Mouse (Mus musculus) MEL (cell line): ENCODE measurements around the gene Cep350. TPM values are rescaled to one million over a fixed set of nuclear protein-coding genes. Genes with fewer than 3 reads are reported as not detected.
A peak's percentile ranks its signal among the peaks of the same experiment; 100 is the strongest.

Experiments used
- DNase-seq: peaks from one replicate; pipeline ENCODE4 v3.0.0; 2011; ENCODE audit warnings: low read depth, low spot score
- H3K27ac ChIP-seq: 2 replicates; pipeline ENCODE4 v1.5.1; 2012; ENCODE audit warnings: low read depth, mild to moderate bottlenecking, control low read depth, low read length, moderate library complexity; ENCODE audit not compliant: control insufficient read depth
- H3K27me3 ChIP-seq, 2 experiments: fragments of 150-350 bp in 1 of 2; sonication (generic) in 1 of 2; 2 replicates each; pipeline ENCODE4 v1.6.1; 2012; ENCODE audit warnings: low read length in 2 of 2, mild to moderate bottlenecking in 2 of 2, improper control_type of control experiment in 1 of 2, moderate library complexity in 1 of 2; ENCODE audit not compliant: insufficient read depth in 2 of 2, control insufficient read depth in 1 of 2
- H3K36me3 ChIP-seq, 2 experiments: 2 replicates each; pipeline ENCODE4 v1.6.1; 2012 to 2014; ENCODE audit warnings: low read length in 2 of 2, improper control_type of control experiment in 1 of 2, inconsistent platforms in 1 of 2, mild to moderate bottlenecking in 1 of 2; ENCODE audit not compliant: insufficient read depth in 2 of 2, control insufficient read depth in 1 of 2
- H3K4me1 ChIP-seq, 2 experiments: fragments of 150-350 bp in 1 of 2; sonication (generic) in 1 of 2; 2 replicates each; pipeline ENCODE4 v1.6.1; 2012; ENCODE audit warnings: low read length in 2 of 2, improper control_type of control experiment in 1 of 2, mild to moderate bottlenecking in 1 of 2; ENCODE audit not compliant: insufficient read depth in 2 of 2, control insufficient read depth in 1 of 2
- H3K4me3 ChIP-seq, 2 experiments: fragments of 150-350 bp in 1 of 2; sonication (generic) in 1 of 2; 2 replicates each; pipeline ENCODE4 v1.5.1; 2012; ENCODE audit warnings: low read depth in 2 of 2, low read length in 2 of 2, mild to moderate bottlenecking in 2 of 2, moderate library complexity in 2 of 2, control low read depth in 1 of 2, improper control_type of control experiment in 1 of 2; ENCODE audit not compliant: control insufficient read depth in 1 of 2, insufficient read depth in 1 of 2
- H3K79me2 ChIP-seq: 2 replicates; pipeline ENCODE4 v1.6.1; 2012; ENCODE audit warnings: mild to moderate bottlenecking, low read length, moderate library complexity; ENCODE audit not compliant: control insufficient read depth, poor library complexity, insufficient read depth
- H3K9ac ChIP-seq: 2 replicates; pipeline ENCODE4 v1.6.1; 2012; ENCODE audit warnings: low read depth, mild to moderate bottlenecking, control low read depth, low read length, moderate library complexity; ENCODE audit not compliant: control insufficient read depth, poor library complexity, severe bottlenecking
- H3K9me3 ChIP-seq: fragments of 150-350 bp; sonication (generic); replicated peaks from 2 replicates; pipeline ENCODE4 v1.6.1; 2012; ENCODE audit warnings: mild to moderate bottlenecking, low read length, improper control_type of control experiment, moderate library complexity; ENCODE audit not compliant: insufficient read depth
- CHD1 ChIP-seq: IDR thresholded peaks from 2 replicates; pipeline ENCODE4 v1.6.1; 2012; ENCODE audit warnings: low read depth, mild to moderate bottlenecking, inconsistent platforms, low read length, improper control_type of control experiment
- CHD2 ChIP-seq: IDR thresholded peaks from 2 replicates; pipeline ENCODE4 v1.6.1; 2011; ENCODE audit warnings: low read length, improper control_type of control experiment
- CTCF ChIP-seq, 3 experiments: IDR thresholded peaks in 2 of 3; conservative IDR thresholded peaks in 1 of 3; 2 replicates each; pipeline ENCODE4 v1.5.1; 2011 to 2012; ENCODE audit warnings: low read length in 3 of 3, low read depth in 2 of 3, mild to moderate bottlenecking in 2 of 3, improper control_type of control experiment in 1 of 3, inconsistent platforms in 1 of 3, mixed read lengths in 1 of 3, moderate library complexity in 1 of 3; ENCODE audit not compliant: control insufficient read depth in 1 of 3, insufficient read depth in 1 of 3, poor library complexity in 1 of 3, severe bottlenecking in 1 of 3
- EP300 ChIP-seq, 2 experiments: IDR thresholded peaks; 2 replicates each; pipeline ENCODE4 v1.6.1; 2011; ENCODE audit warnings: improper control_type of control experiment in 2 of 2, low read length in 2 of 2, low read depth in 1 of 2, mild to moderate bottlenecking in 1 of 2
- ETS1 ChIP-seq: IDR thresholded peaks from 2 replicates; pipeline ENCODE4 v1.6.1; 2012; ENCODE audit warnings: low read depth, mild to moderate bottlenecking, inconsistent platforms, low read length, improper control_type of control experiment, moderate library complexity
- GATA1 ChIP-seq: IDR thresholded peaks from 2 replicates; pipeline ENCODE4 v1.6.1; 2011; ENCODE audit warnings: low read depth, low read length, improper control_type of control experiment
- JUND ChIP-seq: IDR thresholded peaks from 2 replicates; pipeline ENCODE4 v1.6.1; 2011; ENCODE audit warnings: low read depth, mild to moderate bottlenecking, improper control_type of control experiment, low read length
- MAFK ChIP-seq: IDR thresholded peaks from 2 replicates; pipeline ENCODE4 v1.6.1; 2011; ENCODE audit warnings: low read depth, mild to moderate bottlenecking, low read length, improper control_type of control experiment, borderline replicate concordance
- MAX ChIP-seq: IDR thresholded peaks from 2 replicates; pipeline ENCODE4 v1.6.1; 2011; ENCODE audit warnings: low read length, improper control_type of control experiment
- MEF2A ChIP-seq: IDR thresholded peaks from 2 replicates; pipeline ENCODE4 v1.6.1; 2014; ENCODE audit warnings: low read depth, mild to moderate bottlenecking, inconsistent platforms, low read length, improper control_type of control experiment; ENCODE audit not compliant: poor library complexity, insufficient replicate concordance, severe bottlenecking; ENCODE audit errors: extremely low read depth
- MXI1 ChIP-seq: IDR thresholded peaks from 2 replicates; pipeline ENCODE4 v1.6.1; 2011; ENCODE audit warnings: mild to moderate bottlenecking, low read depth, low read length, improper control_type of control experiment
- MYB ChIP-seq: IDR thresholded peaks from 2 replicates; pipeline ENCODE4 v1.6.1; 2011; ENCODE audit warnings: mild to moderate bottlenecking, low read depth, low read length, improper control_type of control experiment
- MYC ChIP-seq: IDR thresholded peaks from 2 replicates; pipeline ENCODE4 v1.6.1; 2011; ENCODE audit warnings: low read depth, mild to moderate bottlenecking, low read length, improper control_type of control experiment, moderate library complexity
- RAD21 ChIP-seq: IDR thresholded peaks from 2 replicates; pipeline ENCODE4 v1.6.1; 2011; ENCODE audit warnings: mild to moderate bottlenecking, low read depth, low read length, improper control_type of control experiment
- RCOR1 ChIP-seq: IDR thresholded peaks from 2 replicates; pipeline ENCODE4 v1.6.1; 2012; ENCODE audit warnings: low read depth, mild to moderate bottlenecking, inconsistent platforms, low read length, improper control_type of control experiment
- SMC3 ChIP-seq: IDR thresholded peaks from 2 replicates; pipeline ENCODE4 v1.6.1; 2011; ENCODE audit warnings: low read depth, low read length, improper control_type of control experiment
- TAL1 ChIP-seq: IDR thresholded peaks from 2 replicates; pipeline ENCODE4 v1.6.1; 2012; ENCODE audit warnings: mild to moderate bottlenecking, inconsistent platforms, low read length, moderate library complexity, mixed read lengths
- TBP ChIP-seq: IDR thresholded peaks from 2 replicates; pipeline ENCODE4 v1.8.0; 2011; ENCODE audit warnings: low read depth, low read length, improper control_type of control experiment
- TCF12 ChIP-seq: IDR thresholded peaks from 2 replicates; pipeline ENCODE4 v1.6.1; 2014; ENCODE audit warnings: low read depth, mild to moderate bottlenecking, inconsistent platforms, low read length, improper control_type of control experiment, moderate library complexity
- ZC3H11A ChIP-seq: IDR thresholded peaks from 2 replicates; pipeline ENCODE4 v1.6.1; 2012; ENCODE audit warnings: low read depth, mild to moderate bottlenecking, inconsistent platforms, low read length, improper control_type of control experiment
- ZMIZ1 ChIP-seq: IDR thresholded peaks from 2 replicates; pipeline ENCODE4 v1.6.1; 2012; ENCODE audit warnings: low read depth, mild to moderate bottlenecking, inconsistent platforms, low read length, improper control_type of control experiment, moderate library complexity
- polyA plus RNA-seq, 2 experiments: library from polyadenylated mRNA; stranded (reverse) in 1 of 2; unstranded in 1 of 2; fragments of >175 nt in 1 of 2; fragments of >200 nt in 1 of 2; gene quantifications; 2 replicates each; pipeline versions ENCODE4 v1.2.1 to v1.2.4; 2012; ENCODE audit warnings: low replicate concordance in 2 of 2, low read depth in 1 of 2; ENCODE audit not compliant: insufficient read length in 2 of 2, insufficient read depth in 1 of 2, missing spikeins in 1 of 2
- total RNA-seq: library from RNA; depleted of rRNA; stranded (reverse); fragments of 300-350 nt; gene quantifications from 2 replicates; pipeline ENCODE4 v1.2.3, GENCODE M21; 2012

The Cep350 gene
- total and polyA plus RNA-seq, 3 experiments, result 4.3 to 110 (median 9.7) TPM

GRCm38 (mm10) chr1:155879596-155879995, 93.5 kb downstream of the Cep350 start:
- Histone ChIP-seq H3K36me3 (peaks cover 2 to 3% of the 10 kb centered on the region in 2 experiments), H3K27me3 (no peaks in the 10 kb centered on the region), H3K4me1 (no peaks in the 10 kb centered on the region), H3K9ac (no peak overlapping the region), H3K9me3 (no peaks in the 10 kb centered on the region)
- TF ChIP-seq MYB, result no peak
- no peak for TF ChIP-seq CHD1
- TF ChIP-seq TAL1, result no peak
- TF ChIP-seq CHD2, result no peak
- TF ChIP-seq, all 39 proteins: peak for 0
- no peak for DNase-seq
- Histone ChIP-seq H3K79me2 (no peaks in the 10 kb centered on the region), H3K27ac (no peak overlapping the region), H3K4me3 (no peak overlapping the region)

- TF ChIP-seq CTCF (IDR thresholded peaks at IDR 0.05 in 2 of 3, conservative IDR thresholded peaks at IDR 0.05 in 1 of 3; ENCODE audit: control insufficient read depth in 1 of 3, insufficient read depth in 1 of 3, low read depth in 2 of 3, low read length in 3 of 3, poor library complexity in 1 of 3, severe bottlenecking in 1 of 3), result peak; percentile 17 to 54 (median 44); a peak in 5 of 6 replicates
- 0 out of 2 replicates have a peak, but pooled peaks have one; percentile 37 for TF ChIP-seq TBP
- peak; percentile 54 for TF ChIP-seq RAD21
- TF ChIP-seq EP300 (IDR thresholded peaks at IDR 0.05; ENCODE audit: low read depth in 1 of 2, low read length in 2 of 2), result peak; percentile 31 to 71; a peak in 2 of 4 replicates
- peak; percentile 28; the same call in 1 of the 2 replicates for TF ChIP-seq MAX
- no peak for TF ChIP-seq ZMIZ1
- peak; percentile 38; the same call in 1 of the 2 replicates for TF ChIP-seq ZC3H11A
- 0 out of 2 replicates have a peak, but pooled peaks have one; percentile 26 for TF ChIP-seq MXI1
- TF ChIP-seq RCOR1, result peak; percentile 81
- TF ChIP-seq MYC, result peak; percentile 81
- 0 out of 2 replicates have a peak, but pooled peaks have one; percentile 40 for TF ChIP-seq TCF12
- TF ChIP-seq MAFK, result no peak
- TF ChIP-seq MEF2A, result no peak
- TF ChIP-seq SMC3, result peak; percentile 64
- TF ChIP-seq JUND, result no peak
- peak; percentile 37; the same call in 1 of the 2 replicates for TF ChIP-seq ETS1
- peak; percentile 29; the same call in 1 of the 2 replicates for TF ChIP-seq GATA1
- Histone ChIP-seq H3K36me3 (peaks cover 4 to 13% of the 10 kb centered on the region in 2 experiments), H3K4me1 (peaks cover 3 to 6% of the 10 kb centered on the region in 2 experiments; a peak in 3 of 4 replicates), H3K9ac (no peak overlapping the region), H3K4me3 (no peak overlapping the region), H3K9me3 (no peaks in the 10 kb centered on the region), H3K27ac (peak overlapping the region; percentile 10; the same call in 1 of the 2 replicates), H3K79me2 (no peaks in the 10 kb centered on the region), H3K27me3 (no peaks in the 10 kb centered on the region)
- peak; percentile 86 for DNase-seq
Observed at GRCm38 (mm10) chr1:155862967-155863366, 110.1 kb downstream of the Cep350 start.
